Mouse (Mus musculus) large intestine, adult 2 months (tissue): Measurements from ENCODE around the gene Eqtn. TPM values are rescaled to one million over a fixed set of nuclear protein-coding genes. Genes with fewer than 3 reads are reported as not detected.

Source experiments
- DNase-seq: peaks from one replicate; pipeline ENCODE4 v3.0.0-alpha.2; 2012; ENCODE audit warnings: low read depth, low spot score
- WGBS: fragments of 180-500 bp; shearing (Covaris S2); methylation state at CpG from one replicate; pipeline ENCODE4 v1.1.7; 2018; 5-methylcytosine and 5-hydroxymethylcytosine counted together
- polyA plus RNA-seq: library from polyadenylated mRNA; depleted of rRNA; stranded (reverse); fragments of >200 nt; gene quantifications from 2 replicates; pipeline ENCODE4 v1.2.3, GENCODE M21; 2012; rRNA removed

Gene Eqtn
- polyA plus RNA-seq, result not detected in 2 replicates

DNA sequence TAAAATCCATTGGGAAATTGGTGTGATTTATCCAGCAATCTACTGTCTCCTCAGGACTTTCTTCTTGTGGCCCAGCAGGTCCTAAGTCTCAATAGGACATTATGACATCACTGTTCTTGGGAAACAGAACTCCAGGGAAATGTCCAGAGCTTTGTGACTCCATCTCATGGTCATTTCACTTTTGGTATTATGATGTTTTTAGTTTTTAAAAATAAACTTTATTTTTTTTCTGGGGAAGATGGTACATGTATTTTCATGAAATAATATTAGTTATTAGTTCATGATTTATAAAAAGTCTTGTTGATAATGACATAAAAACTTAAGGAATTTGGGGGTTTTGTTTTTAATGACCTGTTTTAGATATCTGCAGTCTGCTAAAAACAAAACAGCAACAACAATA is at the start of gene Eqtn:
Gene Eqtn (minus strand): TSS at position 101 of the 400 bp plus-strand sequence.
- DNase-seq, result no peak

DNA sequence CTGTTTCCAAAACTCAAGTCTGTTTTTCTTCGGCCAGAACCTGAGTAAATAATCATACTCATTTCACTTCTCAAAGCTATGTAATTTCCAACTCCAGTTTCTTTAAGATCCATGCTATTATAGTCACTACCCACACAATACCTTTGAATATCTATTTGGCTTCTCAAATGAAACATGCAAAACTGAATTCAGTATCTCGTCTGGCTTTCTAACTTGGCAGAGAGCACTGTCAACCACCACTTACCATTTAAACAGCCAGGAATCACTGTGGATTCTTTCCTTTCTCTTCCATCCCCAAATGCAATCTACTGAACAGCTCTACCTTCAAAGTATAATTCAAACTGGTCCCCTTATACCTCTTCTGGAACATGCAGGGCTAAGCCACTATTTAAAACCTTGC is 44.7 kb upstream of the Eqtn start:
- no peak for DNase-seq
- WGBS, result 85% methylated on average over 2 of the region's 2 CpGs

DNA sequence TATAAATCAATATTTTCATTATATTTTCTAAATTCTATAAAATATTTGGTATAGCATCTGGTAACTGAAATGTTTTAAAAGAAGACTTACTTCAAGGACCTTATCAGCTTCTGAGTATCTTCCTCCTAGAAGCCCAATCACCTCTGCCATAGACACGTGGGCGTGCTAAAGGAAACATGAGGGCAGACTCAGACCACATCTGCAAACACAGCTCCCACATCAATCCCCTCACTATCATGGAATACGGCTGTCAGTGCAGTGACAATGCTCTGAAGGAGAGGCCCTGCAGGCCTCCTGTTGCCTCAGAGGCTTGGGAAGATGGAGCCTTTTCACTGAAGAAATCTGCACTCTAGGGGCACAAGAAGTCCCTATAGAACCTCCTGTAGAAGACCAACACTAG is 24.1 kb upstream of the Eqtn start:
- 80% methylated on average over 3 of the region's 3 CpGs for WGBS

DNA sequence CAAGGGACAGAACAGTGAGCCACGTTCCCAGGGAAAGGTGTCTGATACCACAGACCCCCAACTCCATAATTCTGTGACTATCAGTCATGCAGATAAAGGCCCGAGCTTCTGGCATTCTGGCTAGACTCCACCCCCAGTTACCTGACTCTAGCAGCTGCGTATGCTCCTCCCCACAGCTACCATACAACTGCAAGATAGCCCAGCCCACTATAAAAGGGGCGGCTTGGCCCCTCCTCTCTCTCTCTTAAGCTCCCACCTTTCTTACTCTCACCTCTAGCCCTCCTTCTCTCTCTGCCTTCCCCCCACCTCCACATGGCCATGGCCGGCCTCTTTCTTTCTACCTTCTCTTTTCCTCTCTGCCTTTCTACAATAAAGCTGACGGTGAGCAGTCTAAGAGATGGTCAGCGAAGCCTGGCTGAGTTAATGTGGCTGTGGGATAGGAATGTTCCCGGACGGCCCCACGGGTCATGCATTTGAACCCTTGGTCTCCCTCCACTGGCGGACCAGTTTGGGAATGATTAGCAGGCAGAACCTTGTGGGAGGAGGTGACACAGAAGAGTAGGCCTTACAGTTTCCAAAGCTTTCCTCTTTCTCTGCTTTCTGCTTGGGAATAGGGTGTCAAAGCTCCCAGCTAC is 12.7 kb upstream of the Eqtn start:
- DNase-seq, result no peak
- 88% methylated on average over 11 of the region's 11 CpGs for WGBS

More for the DNA sequence above, 24.1 kb upstream of the Eqtn start:
- DNase-seq, result no peak

DNA sequence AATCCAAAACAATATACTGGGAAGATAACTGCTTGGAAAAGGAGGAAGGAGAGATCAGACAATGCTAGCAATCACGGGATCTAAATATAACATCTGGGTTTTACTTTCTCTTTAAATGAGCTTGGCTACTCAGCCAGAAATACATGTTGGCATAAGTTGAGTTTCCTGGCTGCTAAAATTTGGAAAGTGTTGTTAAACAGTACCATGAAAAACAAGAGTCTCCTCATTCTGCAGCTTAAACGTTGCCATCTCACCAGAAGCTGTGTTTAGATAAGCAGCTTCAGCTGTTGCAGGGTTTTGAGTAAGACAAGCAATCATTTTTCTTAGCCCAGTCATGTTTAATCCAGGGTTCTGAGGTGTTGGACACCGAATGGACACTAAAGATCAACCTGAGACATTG is 26.9 kb downstream of the Eqtn start:
- no peak for DNase-seq
- 34% methylated on average over 3 of the region's 3 CpGs for WGBS

DNA sequence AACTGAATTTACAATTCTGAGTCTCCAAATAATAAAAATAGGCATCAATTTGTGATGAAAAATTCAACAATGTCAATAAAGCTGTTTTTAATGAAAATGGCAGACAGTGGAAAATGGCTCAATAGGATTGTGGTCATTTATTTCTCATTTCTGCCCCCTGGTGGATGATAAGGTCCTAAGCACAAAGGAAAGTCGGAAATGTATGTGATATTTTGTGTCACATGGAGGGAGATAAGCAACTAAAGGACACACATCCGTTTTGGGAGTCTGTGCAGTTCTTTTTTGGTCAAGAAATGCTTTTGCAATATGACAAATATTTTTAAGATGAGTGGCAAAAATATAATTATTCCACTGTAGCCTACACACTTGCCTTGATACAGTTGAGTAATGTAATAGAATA is 27.9 kb downstream of the Eqtn start:
- peak; percentile 6 for DNase-seq
- WGBS, result 15% methylated on average over 2 of the region's 2 CpGs

Other genes with a start within 250 kb of the Eqtn start
- gene Tek, start 189.6 kb downstream of the Eqtn start, polyA plus RNA-seq, result 2.0 and 2.7 TPM in 2 replicates
- 2.6 and 5.0 TPM in 2 replicates for gene Mysm1, start 50.3 kb upstream of the Eqtn start, polyA plus RNA-seq
- 25.1 and 42.8 TPM in 2 replicates for gene Jun, start 123.4 kb upstream of the Eqtn start, polyA plus RNA-seq